Mouse (Mus musculus) cerebellum, adult 11 months (tissue): ENCODE results near the gene Col6a3.

Experiments used
- DNase-seq: peaks from one replicate; pipeline ENCODE4 v3.0.0; 2022

The Col6a3 gene

DNA sequence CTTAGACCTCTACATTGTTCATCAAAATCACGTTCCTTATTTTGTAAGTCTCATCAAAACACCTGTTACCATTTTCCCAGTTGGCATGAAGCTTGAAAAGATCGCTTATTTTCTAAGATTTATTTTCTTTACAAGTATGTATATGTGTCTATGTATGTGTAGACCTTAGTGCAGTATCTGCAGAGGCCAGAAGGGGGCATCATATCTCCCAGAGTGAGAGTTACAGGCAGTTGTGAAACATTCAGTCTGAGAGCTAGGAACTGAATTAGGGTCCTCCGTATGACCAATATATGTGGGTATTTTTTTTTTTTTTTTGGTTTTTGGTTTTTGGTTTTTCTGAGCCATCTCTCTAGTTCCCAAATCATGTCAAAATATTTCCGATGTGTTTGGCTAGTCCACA, 50.4 kb downstream of the Col6a3 start:
- DNase-seq, result no peak

- no peak for DNase-seq
Observed at GRCm38 (mm10) chr1:90790925-90791324, 52.8 kb downstream of the Col6a3 start.

- DNase-seq, result no peak
Observed at GRCm38 (mm10) chr1:90789506-90789905, 54.3 kb downstream of the Col6a3 start.

DNA sequence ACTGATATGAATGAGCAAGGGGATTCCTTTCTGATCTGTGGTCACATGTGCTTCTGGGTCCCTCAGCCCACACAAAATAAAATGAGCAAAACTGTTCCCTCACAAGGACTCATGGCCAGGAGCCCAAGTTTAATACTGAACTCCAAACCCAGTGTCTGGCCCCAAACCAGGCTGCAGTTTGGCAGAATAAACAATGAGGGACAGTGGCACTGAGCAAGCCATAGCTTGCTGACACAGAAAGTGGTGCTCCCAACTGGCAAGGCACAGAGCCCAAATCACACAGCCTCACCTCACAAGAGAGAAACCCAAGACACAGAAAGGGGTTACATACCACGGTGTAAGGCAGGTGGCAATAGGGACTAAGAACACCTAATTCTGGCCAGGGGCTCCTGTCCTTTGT, 63.3 kb downstream of the Col6a3 start:
- no peak for DNase-seq

GRCm38 (mm10) chr1:90779072-90779471, 64.7 kb downstream of the Col6a3 start:
- no peak for DNase-seq

GRCm38 (mm10) chr1:90775477-90776241, 68.1 kb downstream of the Col6a3 start:
- no peak for DNase-seq

DNA sequence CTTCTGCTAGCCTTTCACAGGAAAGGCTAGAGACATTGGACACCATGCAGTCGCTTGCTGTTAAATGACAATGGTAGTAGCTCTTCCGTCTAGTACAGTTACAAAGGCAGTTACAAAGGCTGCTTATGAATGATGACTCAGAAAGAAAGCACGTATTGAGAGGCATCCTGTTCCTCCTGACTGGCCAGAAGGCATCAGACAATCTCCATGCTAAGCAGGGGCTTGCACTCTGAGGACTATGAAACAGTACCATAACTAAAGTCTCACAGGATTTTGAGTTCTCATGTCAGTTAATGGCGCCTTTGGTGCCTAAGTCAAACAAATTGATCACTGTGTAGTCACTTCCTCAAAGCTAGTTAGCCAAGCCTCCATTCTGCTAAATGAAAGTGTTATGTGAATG, 72.6 kb downstream of the Col6a3 start:
- DNase-seq, result no peak

- no peak for DNase-seq
Observed at GRCm38 (mm10) chr1:90770027-90770426, 73.7 kb downstream of the Col6a3 start.

DNA sequence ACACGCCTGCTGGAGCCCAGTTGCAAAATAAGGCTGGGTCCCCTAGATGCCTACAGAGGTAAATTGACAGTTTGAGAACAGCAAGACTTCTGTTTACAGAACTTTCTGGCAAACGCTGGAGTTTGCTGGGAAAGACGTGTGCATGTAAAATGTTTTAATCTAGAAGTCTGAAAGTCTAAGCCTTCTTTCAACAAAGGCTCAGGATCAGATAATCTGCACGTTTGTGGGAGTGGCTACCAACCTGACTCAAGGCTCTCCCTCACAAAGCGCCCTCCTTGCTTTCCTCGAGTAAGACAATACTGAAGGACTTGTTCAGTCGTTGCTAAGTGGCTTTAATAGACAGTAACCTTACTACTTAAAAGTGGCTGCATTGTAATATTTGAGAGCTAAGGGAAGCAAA, 74.5 kb downstream of the Col6a3 start:
- no peak for DNase-seq

GRCm38 (mm10) chr1:90758091-90758673, 85.6 kb downstream of the Col6a3 start:
- no peak for DNase-seq

DNA sequence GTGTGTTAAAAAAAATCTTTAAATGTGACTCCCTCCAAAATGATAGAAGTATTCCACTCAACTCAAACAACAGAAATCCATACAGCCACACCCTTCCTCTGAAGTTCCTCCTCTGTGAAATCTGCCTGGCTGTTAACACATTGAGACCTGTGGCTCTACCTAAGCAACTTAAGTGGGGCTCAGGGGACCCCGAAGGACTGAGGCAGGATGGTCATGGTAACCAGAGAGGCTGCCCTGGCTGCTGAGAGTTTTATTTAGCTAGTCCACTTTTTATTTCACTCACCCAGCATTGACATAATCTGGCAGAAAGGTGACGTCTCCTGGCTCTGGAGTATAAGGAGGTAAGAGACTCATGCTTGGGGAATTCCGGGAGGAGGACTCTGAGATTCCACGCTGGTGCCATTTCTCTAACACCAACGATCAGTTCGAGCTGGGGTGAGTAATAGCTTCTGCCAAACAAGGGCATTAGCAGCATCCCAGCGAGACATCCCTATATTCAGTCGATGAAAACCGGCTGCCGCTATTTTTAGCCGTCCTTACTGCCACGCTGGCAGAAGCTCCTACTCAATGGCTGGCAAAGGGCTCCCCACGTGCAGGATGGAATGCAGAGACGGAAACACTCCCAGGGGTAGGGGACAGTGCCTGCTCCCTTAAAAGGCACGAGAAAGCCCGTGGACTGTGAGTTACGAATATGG, 89.8 kb downstream of the Col6a3 start:
- peak; percentile 8 for DNase-seq

- no peak for DNase-seq
Observed at GRCm38 (mm10) chr1:90751221-90751620, 92.5 kb downstream of the Col6a3 start.

DNA sequence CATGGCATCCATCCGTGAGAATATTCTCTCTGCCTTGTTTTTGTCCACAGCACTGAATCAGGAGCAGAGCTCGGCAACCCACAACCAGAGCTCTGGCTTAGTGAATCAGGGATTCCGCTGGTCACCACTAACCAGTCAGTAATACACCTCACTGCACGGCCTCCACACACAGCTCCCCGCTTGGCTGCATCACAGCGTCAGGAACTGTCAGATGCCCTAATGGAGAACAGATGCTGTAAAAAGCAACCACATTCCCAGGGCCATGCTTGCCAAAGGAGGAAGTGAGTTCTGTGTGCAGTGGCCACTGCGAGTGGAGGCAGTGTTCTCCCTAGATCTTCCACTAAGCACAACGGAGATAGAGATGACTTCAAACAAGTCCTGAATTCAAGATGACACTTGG, 93.6 kb downstream of the Col6a3 start:
- DNase-seq, result no peak

DNA sequence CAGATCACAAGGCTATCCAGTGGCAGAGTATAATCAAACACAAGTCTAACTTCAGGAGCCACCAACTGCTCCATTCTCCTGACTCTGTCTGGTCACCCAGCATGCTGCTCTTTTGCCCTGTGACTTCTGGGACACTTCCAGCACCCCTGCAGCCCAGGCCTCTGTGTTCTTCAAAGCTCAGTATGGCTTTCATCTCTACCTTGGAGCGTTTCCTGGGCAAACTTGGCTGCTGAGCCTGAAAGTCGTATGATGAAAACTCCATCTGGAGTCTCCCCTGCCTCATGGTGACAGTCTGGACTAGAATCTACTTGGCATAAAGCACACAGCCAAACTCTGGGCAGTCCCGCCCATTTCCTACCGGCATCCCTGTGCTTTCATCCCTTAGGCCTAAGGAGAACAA, 95.2 kb downstream of the Col6a3 start:
- DNase-seq, result peak; percentile 77

- no peak for DNase-seq
Observed at GRCm38 (mm10) chr1:90743941-90744386, 99.8 kb downstream of the Col6a3 start.

- no peak for DNase-seq
Observed at GRCm38 (mm10) chr1:90743445-90743844, 100.3 kb downstream of the Col6a3 start.

GRCm38 (mm10) chr1:90742641-90743040, 101.1 kb downstream of the Col6a3 start:
- no peak for DNase-seq

DNA sequence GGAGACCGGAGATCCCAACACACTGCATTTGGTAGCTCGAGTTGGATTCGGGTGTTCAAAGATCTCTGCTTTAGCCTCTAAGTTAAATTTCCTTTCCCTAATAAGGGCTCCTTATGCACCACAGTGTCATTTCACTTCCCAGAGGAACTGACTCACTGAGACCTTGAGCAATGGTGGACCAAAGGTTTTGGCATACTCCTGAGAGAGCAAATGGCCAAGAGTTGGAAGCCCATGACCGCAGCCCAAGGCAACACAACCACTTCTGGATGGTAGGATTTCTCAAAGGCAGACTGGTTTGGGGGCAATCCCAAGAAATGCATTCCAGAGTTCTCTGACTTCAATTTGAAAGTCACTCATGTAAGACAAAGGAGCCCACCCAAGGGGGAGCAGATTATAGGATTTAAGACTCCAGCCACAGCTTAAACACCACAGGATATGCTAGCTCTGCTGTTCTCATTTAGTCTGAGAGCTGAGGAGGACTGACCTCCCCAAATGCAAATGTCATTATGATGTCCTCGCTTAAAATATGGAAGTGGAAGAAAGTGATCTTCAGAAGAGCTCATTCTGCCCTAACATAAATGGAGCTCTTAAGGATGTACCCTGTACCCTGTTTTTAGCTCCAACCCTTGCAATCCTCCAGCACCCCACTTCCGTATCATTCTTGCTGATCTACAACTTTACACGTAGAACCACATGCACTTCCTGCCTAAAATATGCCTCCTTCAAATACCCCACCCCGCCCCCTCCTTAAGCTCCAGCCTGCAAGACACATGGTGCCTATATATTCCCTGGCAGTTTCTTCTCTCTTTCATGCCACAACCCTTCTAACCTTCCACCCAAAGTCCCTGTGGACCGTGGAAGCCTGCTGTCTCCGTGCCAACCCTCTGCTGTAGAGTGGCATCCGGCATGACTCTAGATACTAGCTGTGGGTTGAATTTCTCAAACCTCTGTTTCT, 103.3 kb downstream of the Col6a3 start:
- no peak for DNase-seq

GRCm38 (mm10) chr1:90738913-90739312, 104.9 kb downstream of the Col6a3 start:
- DNase-seq, result no peak

GRCm38 (mm10) chr1:90729466-90729865, 114.3 kb downstream of the Col6a3 start:
- no peak for DNase-seq

- no peak for DNase-seq
Observed at GRCm38 (mm10) chr1:90723754-90724153, 120.0 kb downstream of the Col6a3 start.

DNA sequence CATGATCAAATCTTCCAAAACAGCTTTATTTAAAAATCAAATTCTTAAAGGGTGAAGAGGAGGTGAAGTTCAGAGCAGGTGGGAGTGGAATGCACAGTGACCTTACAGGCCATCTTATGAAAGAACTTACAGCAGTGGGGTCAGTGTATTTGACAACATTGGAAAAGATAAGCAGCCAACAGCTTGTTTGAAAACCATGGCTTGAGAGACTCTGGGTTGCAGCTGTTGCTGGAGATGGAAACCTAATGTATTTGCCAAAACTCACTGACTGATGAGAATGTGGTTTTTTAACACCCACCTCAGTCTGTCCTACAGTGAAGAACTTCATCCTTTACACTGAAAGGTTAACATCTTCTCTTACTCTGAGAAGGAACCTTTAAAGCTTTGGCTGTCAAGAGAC, 120.4 kb downstream of the Col6a3 start:
- no peak for DNase-seq

- DNase-seq, result no peak
Observed at GRCm38 (mm10) chr1:90722021-90722420, 121.8 kb downstream of the Col6a3 start.
